Mouse (Mus musculus) left cerebral cortex, postnatal 25 days (tissue): ENCODE measurements at regions not wholly inside any gene's neighbourhood (a gene's known extent, or its start where the extent isn't known, plus 50 kb on each side); places are given as distances from the start of the nearest gene placed in this dataset.
"Not testable (repeated sequence)": the region's sequence is repeated elsewhere in the genome, so short reads cannot be mapped to it uniquely, and the experiment has no call there.

Source experiments
- DNase-seq, 2 experiments: peaks; one replicate each; pipeline ENCODE4 v3.0.0; 2022; ENCODE audit warnings: low spot score in 2 of 2, mixed read lengths in 1 of 2
- intact Hi-C: fragments of 180-260 bp; cut with DNase I; formaldehyde crosslinking; loops from one replicate; pipeline ENCODE4 v1.15.1; 2025

DNA sequence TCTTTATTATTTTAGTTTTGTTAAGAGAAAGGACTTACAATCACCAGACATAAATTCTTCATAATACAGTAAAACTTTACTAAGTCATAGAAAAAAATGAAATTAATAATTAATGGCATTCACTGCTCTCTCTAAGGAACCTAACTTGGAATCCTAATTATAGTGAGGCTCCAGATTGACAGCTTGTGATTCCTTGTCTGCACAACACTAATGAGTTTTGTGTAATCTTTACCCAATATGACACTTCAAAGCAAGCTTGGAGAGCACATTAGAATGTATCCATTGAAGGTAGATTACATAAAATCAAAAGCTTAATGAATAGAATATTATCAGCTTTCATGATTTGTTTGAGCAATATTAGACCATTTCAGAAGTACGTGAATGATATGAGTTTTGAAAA lies 1914.7 kb downstream of the Efna5 start:
- intact Hi-C loops = no loop called here
- DNase-seq = no peak

DNA sequence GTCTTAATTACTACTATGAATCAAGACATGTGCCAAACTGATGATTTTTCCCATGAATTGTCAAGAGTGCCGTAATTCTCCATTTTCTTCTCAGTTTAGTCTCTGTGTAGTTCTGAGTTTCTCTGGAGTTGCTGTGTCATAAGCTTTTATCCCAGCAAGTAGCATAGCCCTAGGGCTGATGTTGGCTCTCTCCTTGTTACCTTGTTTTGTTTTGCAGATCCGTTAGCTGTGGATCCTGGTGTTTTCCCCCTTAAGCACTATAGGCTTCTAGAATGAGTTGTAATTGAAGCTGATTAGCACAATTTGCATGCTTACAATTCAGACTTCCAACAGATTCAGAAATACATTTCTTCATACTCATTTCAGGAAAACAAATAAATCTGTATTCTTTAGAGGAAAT lies 1915.5 kb downstream of the Efna5 start:
- DNase-seq = no peak
- intact Hi-C loops = no loop called here

DNA sequence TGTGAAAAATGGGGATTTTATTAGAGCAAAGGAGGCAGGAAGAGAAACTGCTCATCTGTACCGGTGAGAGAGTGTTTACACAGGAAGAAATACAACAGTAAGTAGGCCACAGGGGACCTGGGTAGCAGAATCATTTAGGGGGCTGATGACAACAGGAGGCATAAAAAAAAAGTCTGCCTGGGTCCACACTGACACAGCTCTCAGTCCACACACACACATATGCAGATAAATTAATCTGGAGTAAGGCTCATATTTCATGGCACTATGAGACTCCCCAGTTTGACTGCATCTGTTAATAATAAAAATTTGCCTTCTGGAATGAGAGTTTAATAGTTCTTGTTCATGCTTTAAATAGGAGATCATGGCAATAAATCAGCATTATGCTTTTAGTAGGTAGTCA lies 1929.7 kb downstream of the Efna5 start:
- DNase-seq = no peak
- intact Hi-C loops = no loop called here

DNA sequence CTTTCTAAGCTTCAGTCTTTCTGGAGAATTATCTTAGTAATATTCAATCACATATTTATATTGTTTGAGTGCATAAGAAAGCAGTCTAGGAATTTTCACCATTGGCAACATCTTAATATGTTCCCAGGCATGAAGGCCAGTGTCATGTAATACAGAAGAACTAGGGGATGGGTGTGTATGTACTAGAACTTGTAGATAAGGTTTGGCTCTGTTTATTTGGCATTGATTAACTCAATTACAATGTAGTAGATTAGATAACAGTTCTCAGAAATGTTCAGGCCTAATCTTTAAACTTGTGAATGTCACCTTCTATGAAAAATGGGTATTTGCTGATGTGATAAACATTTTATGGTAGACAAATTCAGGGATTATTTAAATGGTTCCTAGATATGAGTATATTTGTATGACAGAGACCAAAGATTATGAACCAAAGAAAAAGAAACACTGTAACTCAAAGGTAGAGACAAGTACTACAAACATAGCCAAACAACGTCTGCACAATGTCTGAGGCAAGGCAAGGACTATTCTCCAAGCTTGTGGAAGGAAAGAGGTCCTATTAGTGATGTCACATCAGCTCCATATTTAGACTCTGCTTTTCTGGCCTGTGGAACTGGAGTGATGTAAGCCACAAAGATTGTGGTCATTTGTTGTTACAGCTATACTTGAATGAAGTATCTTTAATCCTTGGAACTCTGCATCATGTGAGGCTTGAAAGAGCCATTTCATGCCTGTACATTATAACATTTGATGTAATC lies 1924.8 kb upstream of the Nudt12 start:
- no peak for DNase-seq

DNA sequence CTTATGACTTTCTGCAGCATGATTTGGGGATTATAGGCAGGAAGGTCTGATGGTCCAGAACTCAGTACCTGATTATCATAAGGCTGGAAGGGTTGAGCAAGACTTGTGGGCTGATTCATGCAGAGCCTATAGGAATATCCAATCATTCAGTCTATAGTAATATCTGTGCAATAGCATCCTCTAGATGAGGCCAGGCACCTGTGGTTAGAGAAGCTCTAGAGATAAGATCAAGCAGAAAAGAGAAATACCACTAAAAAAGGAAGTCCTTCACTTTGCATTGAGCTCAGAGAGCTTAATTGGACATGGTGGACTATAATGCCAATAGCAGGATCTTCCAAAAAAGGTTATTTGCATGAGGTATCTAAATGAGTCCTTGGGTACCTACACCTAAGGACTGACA lies 1921.1 kb upstream of the Nudt12 start:
- no peak for DNase-seq
- intact Hi-C loops = no loop called here

More for the DNA sequence above, 1924.8 kb upstream of the Nudt12 start:
- intact Hi-C loops = no loop called here

DNA sequence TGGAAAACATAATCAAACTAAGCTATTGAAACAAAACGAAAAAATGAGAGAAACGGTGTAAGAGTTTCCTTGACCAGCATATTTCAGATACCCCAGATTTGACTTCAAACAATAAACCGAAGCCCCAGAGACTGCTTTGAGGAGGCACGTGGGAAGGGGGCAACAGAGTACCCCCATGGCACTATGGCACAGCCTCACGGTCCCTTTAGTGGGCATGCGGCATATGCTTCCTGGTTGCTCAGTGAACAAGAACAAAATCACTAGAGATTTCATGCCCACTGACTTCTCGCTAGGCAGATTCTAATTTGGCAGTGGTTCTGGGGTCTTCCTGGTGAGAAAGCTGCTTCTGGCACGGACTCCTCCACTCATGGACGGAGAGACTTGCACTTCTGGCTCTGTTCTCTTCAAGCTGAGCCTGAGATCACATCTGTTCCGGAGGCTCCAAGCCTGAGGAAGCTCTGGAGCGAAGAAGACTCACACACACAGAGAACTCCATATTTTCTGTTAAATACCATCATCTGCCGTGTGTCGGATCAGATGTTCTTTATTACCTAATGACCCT lies 1912.7 kb upstream of the Nudt12 start:
- intact Hi-C loops = no loop called here
- DNase-seq = peak in 1 of 2 experiments; percentile 25

DNA sequence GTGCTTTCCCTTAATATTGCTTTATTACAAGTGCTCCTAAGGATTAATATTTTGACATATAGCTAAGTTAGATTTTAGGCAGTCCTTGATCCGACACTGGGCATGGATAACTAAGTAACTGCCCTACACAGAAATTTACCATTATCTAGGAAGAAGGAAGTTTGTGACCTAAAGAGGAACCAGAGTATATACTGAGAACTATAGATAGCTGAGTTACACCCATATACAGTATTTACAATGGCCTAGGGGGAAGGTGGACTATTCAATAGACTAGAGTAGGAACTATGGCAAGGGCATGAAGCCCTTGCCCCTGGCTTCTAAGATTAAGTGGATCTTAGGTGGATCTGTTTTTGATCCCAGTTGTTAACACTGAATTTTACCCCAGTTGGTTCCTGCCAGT lies 1869.5 kb upstream of the Nudt12 start:
- intact Hi-C loops, DNase-seq: not testable (repeated sequence)

DNA sequence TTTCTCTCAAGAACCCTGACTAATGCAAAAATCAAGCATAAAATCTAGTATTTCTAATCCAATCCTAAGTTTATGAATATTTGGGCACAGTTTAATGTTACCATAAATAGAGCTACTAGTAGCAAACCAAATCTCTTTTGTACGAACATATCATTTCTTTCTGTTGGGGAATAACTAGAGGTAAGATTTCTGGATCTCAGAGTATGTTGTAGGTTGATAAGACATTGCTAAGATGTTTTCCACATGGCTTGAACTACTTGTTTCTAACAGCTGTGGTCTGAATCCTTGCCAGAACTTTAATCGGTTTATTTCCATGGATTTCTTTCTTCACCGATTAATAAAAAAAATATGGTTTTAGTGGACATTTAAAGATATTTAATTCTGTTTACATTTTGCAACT lies 1844.3 kb upstream of the Nudt12 start:
- DNase-seq = no peak
- intact Hi-C loops = no loop called here

DNA sequence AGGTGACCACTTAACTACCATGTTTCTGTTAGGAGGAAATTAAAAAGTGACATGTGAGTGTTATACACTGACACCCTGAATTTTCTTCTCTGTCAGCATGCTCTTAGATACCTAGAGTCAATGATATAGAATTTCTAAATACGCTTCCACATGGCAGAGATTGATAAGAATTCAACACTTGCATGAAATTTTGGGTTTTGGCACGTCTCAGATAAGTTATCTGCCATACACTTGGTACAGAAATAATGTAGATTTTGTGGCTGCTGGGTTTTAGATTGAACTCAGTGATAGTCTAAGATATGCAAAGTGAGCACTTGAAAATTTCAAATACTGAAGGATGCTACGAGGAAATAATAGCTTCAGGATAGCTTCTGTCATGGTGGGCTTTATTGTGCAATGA lies 1841.5 kb upstream of the Nudt12 start:
- no peak for DNase-seq
- intact Hi-C loops = no loop called here

DNA sequence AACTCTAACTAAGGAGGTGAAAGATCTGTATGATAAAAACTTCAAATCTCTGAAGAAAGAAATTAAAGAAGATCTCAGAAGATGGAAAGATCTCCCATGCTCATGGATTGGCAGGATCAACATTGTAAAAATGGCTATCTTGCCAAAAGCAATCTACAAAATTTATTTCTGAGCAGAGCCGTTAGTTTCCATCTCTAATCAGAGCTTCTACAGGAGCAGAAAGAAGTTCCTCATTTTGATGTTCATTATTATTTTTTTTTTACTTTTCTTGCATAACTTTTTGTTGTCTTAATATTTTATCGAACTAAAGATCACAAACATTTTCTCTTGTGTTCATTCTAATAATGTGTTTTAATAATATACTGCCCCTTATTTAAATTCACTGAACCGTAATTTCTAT lies 1825.6 kb upstream of the Nudt12 start:
- DNase-seq, intact Hi-C loops: not testable (repeated sequence)

DNA sequence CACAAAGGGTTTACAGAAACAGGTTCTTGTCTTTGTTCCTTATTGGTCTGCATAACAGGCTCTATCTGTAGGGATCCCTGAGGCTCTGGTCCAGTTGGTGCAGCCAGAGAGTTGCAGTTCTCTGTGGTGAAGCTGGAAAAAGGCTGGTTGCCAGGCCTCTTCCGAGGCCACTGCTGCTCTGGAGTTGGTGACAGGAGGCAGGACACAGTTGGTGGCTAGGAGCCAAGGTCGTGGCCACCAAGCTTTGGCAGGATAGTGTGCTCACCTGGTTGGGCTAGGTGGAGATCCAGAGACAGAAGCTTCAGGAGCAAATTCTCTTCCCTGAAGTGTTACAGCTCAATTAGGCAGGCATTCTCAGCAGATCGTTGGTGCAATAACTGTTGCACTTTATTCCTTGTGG lies 1819.4 kb upstream of the Nudt12 start:
- no peak for DNase-seq
- intact Hi-C loops = no loop called here

DNA sequence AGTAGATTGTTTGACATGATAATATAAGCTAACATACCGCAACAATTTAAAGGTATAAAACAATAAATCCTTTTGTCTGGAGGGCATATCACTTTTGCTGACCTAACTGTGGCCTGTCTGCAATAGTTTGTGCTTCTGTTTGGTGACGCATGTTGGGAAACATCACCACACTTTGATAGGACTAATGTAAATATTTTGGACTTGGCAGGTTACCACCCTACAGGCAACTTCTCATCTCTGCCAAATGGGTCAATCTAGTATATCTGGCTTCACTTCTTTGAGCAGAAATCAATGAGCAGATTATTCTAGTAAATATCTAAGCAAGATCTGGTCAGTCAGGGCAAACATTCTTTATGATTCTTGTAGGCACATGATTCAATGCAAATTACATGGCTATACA lies 1817.3 kb upstream of the Nudt12 start:
- no peak for DNase-seq
- intact Hi-C loops = no loop called here

DNA sequence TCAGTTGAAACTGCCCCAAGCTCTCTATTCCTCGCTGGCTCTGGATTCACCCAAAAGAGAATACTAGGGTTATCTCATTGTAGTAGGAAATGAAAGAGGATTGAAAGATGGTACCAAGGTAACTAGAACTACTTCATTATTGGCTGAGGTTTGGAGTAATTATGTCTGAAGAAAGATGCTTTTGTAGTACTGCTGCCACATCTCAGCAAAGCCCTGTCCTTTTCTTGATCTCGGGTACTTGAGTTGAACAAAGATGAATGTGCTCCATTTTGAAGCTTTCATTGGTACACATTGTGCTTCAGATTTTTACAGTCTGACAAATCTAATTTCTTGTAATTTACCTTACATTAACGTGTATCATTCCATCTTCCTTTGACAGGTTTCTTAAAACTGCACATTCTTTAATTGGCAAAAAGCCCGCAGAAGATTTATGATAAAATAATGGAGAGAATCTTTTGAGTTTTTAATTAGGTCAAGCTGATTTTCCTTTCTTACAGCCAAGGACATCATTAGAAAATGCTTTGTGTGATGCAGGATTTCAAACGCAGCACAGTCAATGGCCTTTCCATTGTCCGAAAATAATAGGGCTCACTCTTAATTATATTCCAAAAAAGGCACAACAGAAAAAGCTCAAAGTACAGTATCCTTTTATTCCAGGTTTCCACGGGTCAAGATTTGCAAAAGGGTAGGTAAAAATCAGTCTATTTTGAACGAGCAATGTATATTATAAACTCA lies 1791.7 kb upstream of the Nudt12 start:
- DNase-seq = no peak
- intact Hi-C loops = no loop called here

DNA sequence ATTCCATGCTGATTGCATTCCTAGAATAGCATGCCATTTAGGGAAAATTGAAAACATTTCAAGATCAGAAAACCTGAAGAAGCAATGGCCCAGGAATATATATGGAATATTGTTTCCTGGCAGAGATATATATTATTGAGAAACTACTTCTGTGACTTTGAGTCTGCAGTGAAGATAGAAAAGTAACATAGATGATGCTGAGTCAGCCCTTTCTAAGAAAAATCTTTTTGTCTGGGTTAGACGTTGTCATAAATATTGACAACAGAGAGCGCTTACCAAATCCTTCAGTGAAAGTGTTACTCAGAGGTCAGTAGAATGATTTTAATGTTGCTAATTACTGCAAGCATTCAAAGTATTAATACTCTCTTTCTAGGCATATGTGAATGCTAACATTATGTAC lies 1749.1 kb upstream of the Nudt12 start:
- intact Hi-C loops = no loop called here
- no peak for DNase-seq

DNA sequence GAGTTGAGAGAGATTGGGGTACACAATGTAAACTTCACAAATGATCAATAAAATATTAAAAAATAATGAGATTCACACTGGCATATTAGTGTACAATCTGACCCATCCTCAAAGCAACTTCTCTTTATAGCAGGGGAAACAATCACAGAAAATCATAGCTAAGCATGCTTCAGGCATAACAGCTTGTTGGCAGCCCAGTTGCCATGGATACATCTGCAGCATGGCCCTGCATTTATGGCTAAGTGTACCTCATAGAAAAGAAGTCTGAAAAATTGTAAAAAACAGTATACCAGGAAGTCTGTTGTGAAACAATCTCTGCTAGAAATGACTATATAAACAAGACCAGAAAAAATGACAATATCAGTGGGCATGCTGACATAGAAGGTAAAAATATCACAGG lies 1747.9 kb upstream of the Nudt12 start:
- intact Hi-C loops = no loop called here
- DNase-seq = no peak

DNA sequence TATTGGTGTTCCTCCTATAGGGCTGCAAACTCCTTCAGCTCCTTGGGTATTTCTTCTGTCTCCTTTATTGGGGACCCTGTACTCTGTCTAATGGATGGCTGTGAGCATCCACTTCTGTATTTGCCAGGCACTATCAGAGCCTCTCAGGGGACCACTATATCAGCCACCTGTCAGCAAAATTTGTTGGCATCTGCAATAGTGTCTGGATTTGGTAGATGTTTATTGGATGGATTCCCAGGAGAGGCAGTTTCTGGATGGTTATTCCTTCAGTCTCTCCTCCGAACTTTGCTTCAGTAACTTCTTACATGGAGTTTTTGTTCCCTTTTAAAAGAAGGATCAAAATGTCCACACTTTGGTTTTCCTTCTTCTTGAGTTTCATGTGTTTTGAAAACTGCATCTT lies 1729.7 kb upstream of the Nudt12 start:
- intact Hi-C loops = no loop called here
- DNase-seq = no peak

DNA sequence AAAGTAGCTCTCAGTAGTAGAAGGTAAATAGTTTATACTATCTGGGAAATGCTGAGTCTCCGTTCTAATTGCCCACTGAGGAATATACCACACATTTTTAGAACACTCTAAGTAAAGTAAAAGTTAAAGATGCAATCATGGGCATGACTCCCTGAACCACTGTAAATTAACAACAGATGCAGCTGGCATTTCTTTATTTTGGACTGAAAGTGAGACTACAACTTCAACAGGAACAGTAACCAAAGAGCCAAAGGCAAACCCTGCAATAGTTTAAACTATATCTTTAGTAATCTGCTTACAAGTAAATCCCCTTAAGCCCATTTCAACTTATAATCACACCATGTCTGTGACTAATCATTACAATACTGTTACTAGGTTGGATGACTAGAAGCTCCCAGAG lies 1725.0 kb upstream of the Nudt12 start:
- intact Hi-C loops = no loop called here
- DNase-seq = no peak

DNA sequence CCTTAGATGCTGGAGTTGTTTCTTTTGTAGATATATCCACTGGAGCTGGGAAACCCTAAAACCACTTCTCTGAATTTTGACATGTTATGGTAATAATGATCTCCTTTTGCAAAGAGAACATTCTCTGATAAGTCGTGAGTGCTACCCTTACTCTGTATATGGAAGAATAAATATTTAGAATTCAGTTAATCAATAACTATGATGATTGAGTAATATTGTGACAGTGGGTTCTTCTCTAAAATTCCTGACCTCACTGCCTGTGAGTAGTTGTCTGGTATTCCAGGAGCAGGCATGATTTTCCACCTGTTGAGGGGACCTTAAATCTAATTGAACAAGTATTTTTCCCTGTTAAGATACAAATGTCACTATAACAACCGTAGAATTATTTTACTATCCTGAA lies 1707.0 kb upstream of the Nudt12 start:
- no peak for DNase-seq
- intact Hi-C loops = no loop called here

DNA sequence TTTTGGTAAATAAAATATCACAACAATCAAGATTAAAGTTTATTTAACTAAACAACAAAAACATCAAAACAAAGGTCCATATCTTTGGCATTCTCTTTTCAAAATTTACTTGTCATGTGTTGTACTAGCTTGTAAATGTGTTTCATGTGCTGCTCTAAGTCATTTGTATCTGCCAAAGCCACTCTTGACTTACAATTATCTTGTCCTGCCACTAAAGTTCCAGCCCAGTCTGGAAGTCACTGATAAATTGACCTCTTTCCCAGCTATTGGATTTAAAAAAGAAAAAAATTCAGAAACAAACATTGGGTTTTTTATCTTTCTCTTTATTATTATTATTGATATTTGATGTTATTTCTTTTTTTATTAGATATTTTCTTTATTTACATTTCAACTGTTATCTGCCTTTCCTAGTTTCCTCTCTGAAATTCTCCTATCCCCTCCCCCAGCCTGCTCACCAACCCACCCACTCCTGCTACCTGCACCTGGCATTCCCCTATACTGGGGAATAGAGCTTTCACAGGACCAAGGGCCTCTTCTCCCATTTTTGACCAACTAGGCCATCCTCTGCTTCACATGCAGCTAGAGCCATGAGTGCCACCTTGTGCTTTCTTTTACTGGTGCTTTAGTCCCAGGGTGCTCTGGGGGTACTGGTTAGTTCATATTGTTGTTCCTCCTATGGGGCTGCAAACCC lies 1704.9 kb upstream of the Nudt12 start:
- intact Hi-C loops = no loop called here
- no peak for DNase-seq

DNA sequence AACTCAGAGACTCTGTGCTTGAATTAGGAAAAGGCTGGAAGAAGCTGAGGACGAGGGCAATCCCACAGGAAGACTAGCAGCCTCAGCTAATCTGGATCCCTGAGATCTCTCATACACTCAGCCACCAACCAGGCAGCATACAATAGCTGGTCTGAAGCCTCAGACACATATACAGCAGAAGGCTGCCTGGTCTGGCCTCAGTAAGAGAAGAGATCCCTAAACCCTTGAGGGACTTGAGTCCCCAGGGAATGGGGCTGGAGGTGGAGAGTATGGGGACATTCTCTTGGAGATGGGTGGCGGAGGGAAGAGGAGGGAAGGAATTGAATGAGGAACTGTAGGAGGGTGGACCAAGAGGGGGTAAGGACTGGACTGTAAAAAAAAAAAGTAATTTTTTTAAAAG lies 1704.3 kb upstream of the Nudt12 start:
- intact Hi-C loops = no loop called here
- no peak for DNase-seq
